Mouse (Mus musculus): ENCODE results near the gene 3110070M22Rik.
"Not testable (repeated sequence)": the region's sequence is repeated elsewhere in the genome, so short reads cannot be mapped to it uniquely, and the experiment has no call there.

The 3110070M22Rik gene

DNA sequence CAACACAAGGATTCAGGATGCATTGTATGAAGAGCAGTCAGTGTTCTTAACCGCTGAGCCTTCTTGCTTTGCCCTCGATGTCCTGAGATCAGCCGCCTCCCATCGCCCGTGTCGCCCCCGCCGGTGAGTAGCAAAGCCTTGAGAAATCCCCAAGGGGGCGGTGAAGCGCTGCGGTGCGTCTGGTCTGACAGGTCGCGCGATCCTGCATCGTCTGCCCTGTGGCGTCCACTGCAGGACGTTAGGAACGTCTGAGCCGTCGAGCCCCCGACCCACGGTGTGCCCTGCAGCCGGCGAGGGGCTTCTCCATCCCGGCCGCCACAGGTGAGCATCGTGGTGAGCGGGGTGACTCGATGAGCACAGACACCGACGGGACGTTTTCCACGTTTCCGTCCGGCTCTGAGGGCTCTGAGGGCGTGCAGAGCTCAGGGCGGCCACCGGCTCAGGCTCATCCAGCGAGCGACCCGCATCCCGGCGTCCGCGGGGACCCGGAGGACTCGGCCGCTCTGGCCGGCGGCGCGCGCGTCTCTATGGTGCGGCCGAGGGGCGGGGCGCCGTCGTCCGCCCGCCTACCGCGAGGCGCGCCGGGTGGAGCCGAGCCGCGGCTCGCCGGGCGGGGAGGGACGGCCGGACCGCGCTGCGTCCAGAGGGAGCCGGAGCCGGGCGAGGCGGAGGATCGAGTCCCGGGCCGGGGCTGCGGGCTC, at the start of gene 3110070M22Rik, which contains the start of gene Tmem267:
TSS of gene 3110070M22Rik (minus strand) at position 504 of the 701 bp plus-strand sequence.
TSS of gene Tmem267 (plus strand) at position 160 of the 701 bp plus-strand sequence.
- no peak for DNase-seq (ENCODE audit: extremely low spot score, low read depth, low spot score)

DNA sequence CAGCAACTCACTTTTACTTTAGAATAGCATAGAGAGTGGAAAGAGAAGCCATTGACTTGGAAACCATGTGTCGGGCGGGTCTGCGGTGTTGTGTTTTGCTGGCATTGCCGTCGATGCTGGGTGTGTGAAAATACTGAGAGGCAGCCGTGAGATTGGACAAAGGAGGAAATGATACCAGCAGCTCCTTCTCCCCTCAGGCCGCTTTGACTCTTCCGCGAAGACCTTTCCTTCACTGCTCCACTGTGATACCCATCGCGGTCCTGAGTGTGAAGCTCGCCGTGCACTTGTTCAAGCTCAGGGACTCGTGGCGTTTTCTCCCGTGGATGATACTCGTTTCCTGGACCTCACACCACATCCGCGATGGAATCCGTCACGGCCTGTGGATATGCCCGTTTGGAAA, 6.8 kb upstream of the 3110070M22Rik start:
- DNase-seq (ENCODE audit: extremely low spot score, low read depth, low spot score), result not testable (repeated sequence)

DNA sequence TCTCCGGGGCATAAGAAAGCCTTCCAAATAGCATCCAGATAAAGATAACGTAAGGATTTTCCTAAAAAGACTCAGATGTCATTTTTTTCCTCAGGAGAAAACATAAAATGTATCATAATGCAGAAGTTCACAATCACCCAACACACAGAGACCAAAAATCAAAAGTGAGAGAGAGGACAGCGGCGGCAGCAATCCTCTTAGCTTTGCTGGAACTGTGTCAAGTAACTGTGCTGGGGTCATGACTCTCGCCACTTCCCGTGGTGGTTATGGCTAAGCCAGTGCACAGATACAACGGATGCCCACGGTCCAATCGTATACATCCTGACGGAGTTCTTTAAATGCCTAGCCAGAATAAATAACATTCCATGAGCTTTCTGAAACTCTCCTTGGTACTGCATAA, 3.9 kb upstream of the 3110070M22Rik start:
- not testable (repeated sequence) for DNase-seq (ENCODE audit: extremely low spot score, low read depth, low spot score)

DNA sequence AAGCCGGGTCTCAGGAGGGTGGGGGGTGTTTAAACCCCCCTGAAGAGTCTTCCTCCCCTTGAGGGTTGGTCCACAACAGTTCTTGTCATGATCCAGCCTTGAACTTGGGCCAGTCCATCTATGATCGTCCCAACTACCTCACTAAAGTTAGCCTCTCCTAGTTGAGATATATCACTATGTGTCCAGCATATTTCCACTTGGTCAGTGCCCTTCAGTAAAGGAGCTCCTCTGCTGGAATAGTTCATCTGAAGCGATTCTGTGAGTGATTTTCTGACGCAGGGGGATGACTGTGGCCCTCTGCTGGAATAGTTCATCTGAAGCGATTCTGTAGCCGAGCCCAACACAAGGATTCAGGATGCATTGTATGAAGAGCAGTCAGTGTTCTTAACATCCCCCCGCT, 829 bp downstream of the 3110070M22Rik start:
- DNase-seq (ENCODE audit: extremely low spot score, low read depth, low spot score), result no peak

DNA sequence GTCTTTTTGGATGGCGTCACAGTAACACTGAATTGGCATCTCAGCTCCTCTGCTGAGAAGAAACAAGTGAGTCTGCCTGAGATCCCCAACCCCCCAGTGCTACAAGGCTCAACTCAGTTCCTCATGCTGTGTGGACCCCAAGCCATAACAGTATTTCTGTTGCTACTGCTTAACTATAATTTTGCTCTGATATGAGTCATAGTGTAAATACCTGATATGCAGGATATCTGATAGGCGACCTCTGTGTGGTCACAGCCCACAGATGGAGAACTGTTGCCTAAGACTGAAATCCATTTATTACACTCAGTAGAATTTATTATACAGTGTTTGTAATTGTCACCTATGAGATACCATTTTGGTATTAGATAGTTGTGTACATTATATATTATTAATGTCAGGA, 10.4 kb downstream of the 3110070M22Rik start:
- no peak for DNase-seq (ENCODE audit: extremely low spot score, low read depth, low spot score)

DNA sequence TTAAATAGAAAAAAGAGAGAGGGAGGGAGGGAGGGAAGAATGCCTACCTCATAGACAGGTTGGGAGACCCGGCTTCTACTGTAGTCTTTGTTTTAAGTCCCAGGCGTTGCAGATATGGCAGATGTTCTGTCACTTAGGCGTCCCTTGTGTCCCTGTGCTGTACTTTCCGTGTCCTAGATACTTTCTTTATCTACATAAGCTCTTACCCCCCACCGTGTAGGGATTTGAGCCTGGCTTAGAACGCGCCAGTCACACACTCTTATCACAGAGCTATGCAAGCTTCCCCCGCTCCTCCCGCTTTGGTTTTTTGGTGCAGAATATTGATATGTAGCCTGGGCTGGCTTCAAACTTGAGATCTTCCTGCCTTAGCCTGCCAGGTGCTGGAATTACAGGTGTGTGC, 11.6 kb downstream of the 3110070M22Rik start:
- DNase-seq (ENCODE audit: extremely low spot score, low read depth, low spot score), result no peak

DNA sequence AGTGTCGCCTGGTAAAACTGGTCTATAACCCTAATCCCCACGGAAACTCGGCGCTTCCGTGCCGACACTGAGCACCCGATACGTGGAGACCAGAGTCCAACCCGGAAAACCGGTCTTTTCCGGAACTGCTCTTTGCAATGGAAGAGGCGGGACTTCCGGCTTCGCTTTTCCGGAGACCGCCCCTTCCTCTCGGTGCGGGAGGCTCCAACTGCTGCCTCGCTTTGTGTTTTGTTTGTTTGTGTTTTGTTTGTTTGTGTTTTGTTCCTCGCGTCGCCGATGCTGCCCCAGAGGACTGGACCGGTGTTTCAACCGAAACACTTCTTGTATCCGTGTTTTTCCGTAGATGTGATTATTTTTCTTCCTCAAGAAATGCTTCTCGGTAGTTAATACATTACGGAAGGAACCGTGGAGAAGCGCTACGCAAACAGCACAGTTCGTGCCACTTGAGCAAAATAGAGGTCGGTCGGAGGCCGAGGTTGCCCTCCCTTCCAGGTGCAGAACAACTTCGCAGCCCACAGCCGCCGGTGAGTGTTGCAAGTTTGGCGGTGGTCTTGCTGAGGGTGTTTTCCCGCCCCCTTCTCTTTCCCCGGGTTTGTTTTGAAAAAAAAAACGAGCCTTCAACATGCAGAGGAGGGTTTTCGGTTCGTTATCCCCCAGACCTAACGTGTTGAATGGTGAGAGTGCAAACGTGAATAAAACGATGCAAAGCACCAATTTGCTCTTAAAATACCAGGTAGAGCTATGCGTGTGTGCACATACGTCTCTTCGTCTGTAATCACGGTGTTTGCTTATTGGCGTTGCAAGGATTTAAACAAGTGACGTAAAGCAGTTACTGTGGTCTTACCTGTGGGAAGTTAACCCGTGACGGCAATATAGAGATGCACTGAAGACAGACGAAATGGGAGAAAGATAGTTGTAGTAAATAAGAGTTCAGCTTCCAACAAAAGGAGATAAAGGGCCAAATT, 25.3 kb downstream of the 3110070M22Rik start, which contains the start of gene 4833420G17Rik:
TSS of gene 4833420G17Rik (plus strand) at position 173 of the 965 bp plus-strand sequence.
- peak; percentile 80 for DNase-seq (ENCODE audit: extremely low spot score, low read depth, low spot score)

DNA sequence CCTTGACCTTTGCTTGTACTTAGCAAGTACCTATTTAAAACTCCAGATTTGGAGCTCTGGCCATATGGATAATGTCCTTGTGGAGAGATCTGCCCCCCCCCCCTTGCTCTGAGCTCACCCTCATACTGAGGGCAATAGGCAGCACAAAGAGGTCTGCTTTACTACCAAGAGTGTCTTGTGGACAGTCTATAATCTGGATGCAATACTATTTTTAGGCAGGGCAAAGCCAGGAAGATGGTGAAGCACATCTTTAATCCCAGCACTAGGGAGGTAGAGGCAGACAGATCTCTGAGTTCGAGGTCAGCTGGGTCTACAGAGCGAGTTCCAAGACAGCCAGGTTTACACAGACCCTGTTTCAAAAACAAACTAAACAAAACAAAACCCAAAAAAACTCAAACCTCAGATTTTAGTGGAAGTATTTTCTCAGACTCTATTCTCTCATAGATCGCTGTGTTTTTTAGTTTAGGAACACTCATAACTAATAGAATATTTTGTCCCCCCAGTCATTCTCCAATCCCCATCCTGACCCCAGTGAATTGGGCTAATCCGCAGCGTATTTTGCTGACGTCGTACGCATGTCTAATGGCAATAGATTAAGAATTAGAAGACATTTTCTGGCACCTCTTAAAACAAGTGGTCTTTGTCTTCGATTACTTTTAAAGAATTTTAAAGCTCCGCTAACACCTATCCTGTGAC, 26.1 kb downstream of the 3110070M22Rik start:
- no peak for DNase-seq (ENCODE audit: extremely low spot score, low read depth, low spot score)

DNA sequence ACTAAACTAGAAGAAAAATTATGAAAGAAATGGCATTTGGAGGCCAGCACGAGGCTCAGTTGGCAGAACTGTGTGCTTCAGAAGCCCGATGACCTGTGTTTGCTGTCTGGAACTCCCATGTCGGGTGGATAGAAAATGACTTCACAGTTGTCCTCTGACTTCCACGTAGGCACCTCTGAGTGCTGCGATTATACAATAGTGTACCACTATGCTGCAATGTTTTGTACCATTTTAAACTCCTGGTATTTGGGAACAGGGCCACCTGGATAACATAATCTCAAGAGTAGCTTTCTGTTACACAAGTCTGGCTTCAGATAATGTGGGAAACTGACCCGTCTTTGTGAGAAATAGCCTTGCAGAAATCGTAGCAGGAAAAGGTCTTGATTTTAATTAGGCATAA, 31.8 kb downstream of the 3110070M22Rik start:
- no peak for DNase-seq (ENCODE audit: extremely low spot score, low read depth, low spot score)

DNA sequence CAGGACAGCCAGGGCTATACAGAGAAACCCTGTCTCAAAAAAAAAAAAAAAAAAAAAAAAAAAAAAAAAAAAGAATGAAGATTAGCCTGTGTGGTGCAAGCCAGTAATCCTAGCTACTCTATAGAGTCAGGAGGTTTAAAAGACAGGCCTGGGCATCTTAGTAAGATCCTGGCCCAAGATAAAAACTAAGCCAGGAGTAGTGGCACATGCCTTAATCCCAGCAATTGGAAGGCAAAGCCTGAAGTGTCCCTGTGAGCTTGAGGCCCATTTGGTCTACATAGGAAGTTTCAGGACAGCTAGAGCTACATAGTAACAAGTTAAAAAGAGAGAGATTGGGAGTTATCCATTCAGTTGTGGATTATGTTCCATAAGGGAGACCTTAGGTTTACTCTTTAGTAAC, 33.1 kb downstream of the 3110070M22Rik start:
- no peak for DNase-seq (ENCODE audit: extremely low spot score, low read depth, low spot score)

DNA sequence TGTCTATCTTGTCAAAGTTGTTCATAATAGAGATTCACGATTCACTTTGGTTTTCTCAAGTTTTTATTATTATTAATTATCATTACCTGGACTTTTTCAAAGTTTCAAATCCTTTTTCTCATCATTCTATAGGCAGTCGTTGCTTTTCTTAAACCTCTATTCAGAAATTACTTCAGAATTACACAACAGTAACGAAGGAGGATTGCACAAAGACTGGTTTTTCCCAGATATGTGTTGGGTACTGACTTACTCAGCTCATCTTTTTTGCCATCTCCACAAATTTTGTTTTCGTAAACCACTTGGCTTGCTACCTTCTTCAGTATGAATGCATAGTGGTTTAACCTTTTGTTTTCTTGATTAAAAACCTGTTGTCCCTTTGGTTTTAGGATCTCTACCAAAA, 34.6 kb downstream of the 3110070M22Rik start:
- DNase-seq (ENCODE audit: extremely low spot score, low read depth, low spot score), result no peak

DNA sequence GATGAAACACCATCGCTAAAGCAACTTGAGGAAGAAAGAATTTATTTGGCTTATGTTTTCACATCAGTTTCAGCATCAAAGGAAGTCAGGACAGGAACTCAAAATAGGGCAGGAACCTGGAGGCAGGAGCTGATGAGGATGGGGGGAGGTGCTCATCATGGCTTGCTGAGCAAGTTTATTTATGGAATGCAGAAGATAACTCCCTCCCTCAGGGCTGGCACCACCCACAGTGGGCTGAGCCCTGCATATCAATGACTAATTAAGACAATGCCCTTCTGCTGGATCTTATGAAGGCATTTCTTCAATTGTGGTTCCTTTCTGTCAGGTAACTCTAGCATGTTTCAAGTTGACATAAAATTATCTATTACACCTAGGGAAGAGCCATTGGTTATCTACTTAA, 45.9 kb downstream of the 3110070M22Rik start:
- no peak for DNase-seq (ENCODE audit: extremely low spot score, low read depth, low spot score)

All from hindlimb bud, embryonic 11.5 days (tissue).